Mouse (Mus musculus) layer of hippocampus, adult 2 months (tissue): ENCODE results near the gene Hexim2. TPM values are rescaled to one million over a fixed set of nuclear protein-coding genes. Genes with fewer than 3 reads are reported as not detected.

Experiments
- DNase-seq, 2 experiments: peaks; one replicate each; pipeline ENCODE4 v3.0.0; 2022; ENCODE audit warnings: low spot score in 2 of 2
- H3K27ac ChIP-seq: fragments of 200-600 bp; 2 replicates; pipeline ENCODE4 v1.8.1; 2022
- H3K4me3 ChIP-seq: fragments of 200-600 bp; 2 replicates; pipeline ENCODE4 v1.8.1; 2022; ENCODE audit warnings: mild to moderate bottlenecking
- CTCF ChIP-seq: fragments of 200-600 bp; conservative IDR thresholded peaks from 2 replicates; pipeline ENCODE4 v1.8.1; 2022; ENCODE audit warnings: antibody characterized with exemption, mild to moderate bottlenecking, moderate library complexity
- total RNA-seq, 2 experiments: library from RNA; stranded (reverse); gene quantifications; 2 replicates each; pipeline ENCODE4 v1.2.3; 2021

The Hexim2 gene
- total RNA-seq, 2 experiments from 2014 or later, result 9.7 to 16.0 TPM

- DNase-seq, result no peak
- TF ChIP-seq CTCF, result no peak
- peak overlapping the region; percentile 89 for H3K4me3 ChIP-seq
Measured at GRCm38 (mm10) chr11:103114270-103114943, 17.8 kb upstream of the Hexim2 start.

GRCm38 (mm10) chr11:103115163-103116007, 16.8 kb upstream of the Hexim2 start:
- H3K27ac ChIP-seq, result peak overlapping the region; percentile 99
- DNase-seq, result peak; percentile 75 to 85
- peak overlapping the region; percentile 89 for H3K4me3 ChIP-seq
- no peak for TF ChIP-seq CTCF

More at GRCm38 (mm10) chr11:103114270-103114943, 17.8 kb upstream of the Hexim2 start:
- peak overlapping the region; percentile 99 for H3K27ac ChIP-seq

DNA sequence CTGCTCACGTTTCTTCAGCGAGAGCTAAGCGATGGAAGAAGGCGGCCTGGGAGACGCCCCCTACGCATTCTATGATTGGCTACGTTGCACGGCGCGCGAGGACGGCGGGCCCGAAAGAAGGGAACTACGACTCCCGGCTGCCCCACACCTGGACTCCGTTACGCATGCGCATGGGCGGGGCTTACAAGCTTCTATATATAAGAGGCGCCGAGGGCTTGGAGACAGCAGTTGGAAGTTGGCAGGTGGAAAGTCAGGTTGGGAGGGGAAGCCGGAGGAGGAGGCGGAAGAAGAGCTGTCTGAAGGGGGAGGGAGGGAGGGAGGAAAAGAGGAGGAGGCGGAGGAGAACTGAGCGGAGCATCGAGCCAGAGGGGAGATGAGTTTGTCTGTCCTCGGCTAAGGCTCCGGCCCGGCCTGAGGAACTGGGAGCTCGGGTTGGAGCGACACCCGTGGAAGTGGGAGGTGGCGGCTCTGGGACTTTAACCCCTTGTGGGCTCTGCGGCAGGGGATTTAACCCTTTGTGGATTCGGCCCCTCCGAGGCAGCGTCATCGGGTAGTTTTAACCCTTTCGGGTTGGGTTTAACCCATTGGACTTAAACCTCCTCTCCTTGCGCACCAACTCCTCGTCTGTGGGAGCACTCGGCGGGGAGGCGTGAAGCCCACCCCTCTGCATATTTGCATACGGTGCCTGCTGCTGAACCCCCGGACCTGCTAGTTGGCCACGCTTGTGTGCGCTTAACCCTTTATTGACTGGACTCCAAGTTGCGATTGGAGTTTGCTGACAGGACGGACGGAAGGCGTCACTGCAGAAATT, 16.0 kb upstream of the Hexim2 start, which contains the start of gene Hexim1:
Gene Hexim1 (plus strand): TSS at position 224 of the 811 bp plus-strand sequence.
- peak; percentile 100 for DNase-seq
- TF ChIP-seq CTCF, result no peak
- peak within 1 kb of the TSS; percentile 99 for H3K27ac ChIP-seq
- peak within 1 kb of the TSS; percentile 89 for H3K4me3 ChIP-seq

DNA sequence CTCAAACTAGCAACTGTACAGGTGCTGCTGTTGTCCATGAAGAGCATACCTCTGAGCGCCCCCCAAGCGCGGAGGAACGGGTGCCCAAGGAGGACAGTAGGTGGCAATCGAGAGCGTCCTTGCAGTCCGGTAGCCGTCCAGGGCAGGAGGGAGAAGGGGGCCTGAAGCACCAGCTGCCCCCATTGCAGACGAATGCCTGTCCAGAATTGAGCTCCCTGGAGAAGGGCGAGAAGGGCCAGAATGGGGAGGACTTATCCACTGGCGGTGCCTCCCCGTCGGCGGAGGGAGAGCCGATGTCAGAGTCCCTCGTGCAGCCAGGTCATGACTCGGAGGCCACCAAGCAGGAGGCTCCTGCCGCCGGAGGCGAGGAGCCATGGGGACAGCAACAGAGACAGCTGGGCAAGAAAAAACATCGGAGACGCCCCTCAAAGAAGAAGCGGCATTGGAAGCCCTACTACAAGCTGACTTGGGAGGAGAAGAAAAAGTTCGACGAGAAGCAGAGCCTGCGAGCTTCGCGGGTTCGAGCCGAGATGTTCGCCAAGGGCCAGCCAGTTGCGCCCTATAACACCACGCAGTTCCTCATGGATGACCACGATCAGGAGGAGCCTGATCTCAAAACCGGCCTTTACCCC, 15.2 kb upstream of the Hexim2 start:
- peak; percentile 84 for TF ChIP-seq CTCF
- peak overlapping the region; percentile 77 for H3K4me3 ChIP-seq
- DNase-seq, result peak; percentile 70 to 79
- H3K27ac ChIP-seq, result peak overlapping the region; percentile 92

DNA sequence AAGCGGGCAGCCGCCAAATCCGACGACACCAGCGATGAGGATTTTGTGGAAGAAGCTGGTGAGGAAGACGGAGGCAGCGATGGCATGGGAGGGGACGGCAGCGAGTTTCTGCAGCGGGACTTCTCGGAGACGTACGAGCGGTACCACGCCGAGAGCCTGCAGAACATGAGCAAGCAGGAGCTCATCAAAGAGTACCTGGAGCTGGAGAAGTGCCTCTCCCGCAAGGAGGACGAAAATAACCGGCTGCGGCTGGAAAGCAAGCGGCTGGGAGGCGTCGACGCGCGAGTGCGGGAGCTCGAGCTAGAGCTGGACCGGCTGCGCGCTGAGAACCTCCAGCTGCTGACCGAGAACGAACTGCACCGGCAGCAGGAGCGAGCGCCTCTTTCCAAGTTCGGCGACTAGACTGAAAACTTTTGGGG, 14.6 kb upstream of the Hexim2 start:
- peak overlapping the region; percentile 77 for H3K4me3 ChIP-seq
- TF ChIP-seq CTCF, result no peak
- peak in 1 of 2 experiments; percentile 23 for DNase-seq
- peak overlapping the region; percentile 92 for H3K27ac ChIP-seq

DNA sequence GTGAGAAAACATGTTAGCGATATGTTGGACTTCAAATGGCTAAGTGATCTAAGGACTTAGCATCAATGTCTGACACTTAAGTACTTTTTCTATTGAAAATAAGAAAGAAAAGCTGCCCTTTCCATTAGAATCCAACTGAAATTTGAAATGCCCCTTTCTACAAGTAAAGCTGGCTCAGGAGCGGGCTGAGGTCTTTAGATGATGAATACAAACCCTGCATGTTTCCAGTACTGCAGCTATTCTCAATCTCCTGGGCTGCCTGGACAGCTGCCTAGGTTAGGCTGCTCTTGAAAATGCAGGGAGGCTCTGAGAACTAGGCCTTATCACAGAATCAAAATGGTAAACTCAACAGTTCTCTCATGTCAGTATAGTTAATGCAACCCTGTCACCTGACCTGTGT, 13.4 kb upstream of the Hexim2 start:
- Histone ChIP-seq H3K27ac (peak overlapping the region; percentile 92; the same call in 1 of the 2 replicates), H3K4me3 (peak overlapping the region; percentile 77)
- no peak for TF ChIP-seq CTCF
- DNase-seq, result no peak

DNA sequence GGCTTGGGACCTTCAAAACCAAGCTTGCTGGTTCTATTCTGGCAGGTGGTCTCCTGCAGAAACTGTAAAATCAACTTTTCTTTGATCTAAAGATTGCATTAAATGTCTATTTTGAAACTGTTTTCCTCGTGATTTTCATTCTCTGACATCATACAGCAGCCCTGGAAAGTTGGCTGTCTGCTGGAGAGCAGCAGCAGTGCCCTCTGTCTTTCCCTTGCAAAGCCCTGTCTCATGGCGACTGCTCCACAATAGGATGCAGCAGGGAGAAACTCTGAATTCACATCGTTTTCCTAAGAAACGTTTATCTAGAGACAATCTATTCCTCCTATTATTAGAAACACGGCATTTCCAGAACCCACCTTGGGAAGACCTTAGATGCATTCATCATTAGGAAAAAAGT, 12.6 kb upstream of the Hexim2 start:
- no peak for DNase-seq
- Histone ChIP-seq H3K27ac (no peak overlapping the region; the same call in 1 of the 2 replicates), H3K4me3 (no peak overlapping the region)
- peak; percentile 68 for TF ChIP-seq CTCF

GRCm38 (mm10) chr11:103120315-103120714, 11.9 kb upstream of the Hexim2 start:
- TF ChIP-seq CTCF, result no peak
- no peak for DNase-seq
- H3K4me3 ChIP-seq, result no peak overlapping the region
- peak overlapping the region; percentile 49; the same call in 1 of the 2 replicates for H3K27ac ChIP-seq

GRCm38 (mm10) chr11:103132576-103133455, 587 bp downstream of the Hexim2 start:
- TF ChIP-seq CTCF, result no peak
- Histone ChIP-seq H3K27ac (peak overlapping the region; percentile 99), H3K4me3 (peak overlapping the region; percentile 99)
- peak; percentile 100 for DNase-seq

GRCm38 (mm10) chr11:103133456-103134185, 1.4 kb downstream of the Hexim2 start:
- Histone ChIP-seq H3K4me3 (peak overlapping the region; percentile 56), H3K27ac (peak overlapping the region; percentile 98)
- DNase-seq, result no peak
- no peak for TF ChIP-seq CTCF
